Mouse (Mus musculus) kidney, postnatal 0 days (tissue): ENCODE measurements at regions not wholly inside any gene's neighbourhood (a gene's known extent, or its start where the extent isn't known, plus 50 kb on each side); places are given as distances from the start of the nearest gene placed in this dataset.

Source experiments
- ATAC-seq: fragments of 200-750 bp; cut with Nextera tagmentation; replicated peaks from 2 replicates; pipeline ENCODE4 v1.8.0; 2017; ENCODE audit warnings: low read depth, moderate number of reproducible peaks, moderate TSS enrichment, moderate library complexity; ENCODE audit not compliant: low FRiP score
- DNase-seq: peaks from one replicate; pipeline ENCODE4 v3.0.0-alpha.2; 2016; ENCODE audit warnings: low spot score
- H3K27ac ChIP-seq: fragments of 300-500 bp; sonication (generic); 2 replicates; pipeline ENCODE4 v1.5.1; 2014; ENCODE audit warnings: mild to moderate bottlenecking
- H3K27me3 ChIP-seq: fragments of 300-500 bp; sonication (generic); 2 replicates; pipeline ENCODE4 v1.6.1; 2014; ENCODE audit warnings: low read length, mixed read lengths; ENCODE audit not compliant: insufficient read depth
- H3K36me3 ChIP-seq: fragments of 300-500 bp; sonication (generic); 2 replicates; pipeline ENCODE4 v1.6.1; 2014; ENCODE audit warnings: low read length, mixed read lengths; ENCODE audit not compliant: insufficient read depth
- H3K4me1 ChIP-seq: fragments of 300-500 bp; sonication (generic); replicated peaks from 2 replicates; pipeline ENCODE4 v1.6.1; 2014; ENCODE audit warnings: antibody characterized with exemption, low read length, mixed read lengths; ENCODE audit not compliant: insufficient read depth
- H3K4me2 ChIP-seq: fragments of 300-500 bp; sonication (generic); 2 replicates; pipeline ENCODE4 v1.6.1; 2014; ENCODE audit warnings: mild to moderate bottlenecking, low read length, moderate library complexity, mixed read lengths
- H3K4me3 ChIP-seq: fragments of 300-500 bp; sonication (generic); replicated peaks from 2 replicates; pipeline ENCODE4 v1.5.1; 2014; ENCODE audit warnings: low read depth, low read length
- H3K9ac ChIP-seq: fragments of 300-500 bp; sonication (generic); 2 replicates; pipeline ENCODE4 v1.6.1; 2014; ENCODE audit warnings: low read depth, low read length
- H3K9me3 ChIP-seq: fragments of 300-500 bp; sonication (generic); replicated peaks from 2 replicates; pipeline ENCODE4 v1.6.1; 2016; ENCODE audit warnings: low read length, inconsistent platforms, mixed read lengths
- CTCF ChIP-seq: IDR thresholded peaks from 2 replicates; pipeline ENCODE4 v1.5.1; 2016; ENCODE audit warnings: antibody characterized with exemption, low read depth, mild to moderate bottlenecking, moderate library complexity
- WGBS: fragments of 180-500 bp; shearing (Covaris S2); extraction: QIAGEN DNeasy Blood & Tissue Kit; methylation state at CpG from one replicate; pipeline ENCODE4 v1.1.7; 2014; 5-methylcytosine and 5-hydroxymethylcytosine counted together

- H3K9me3 ChIP-seq = no peaks in the 10 kb centered on the region
- no peak overlapping the region for H3K4me3 ChIP-seq
- no peak overlapping the region for H3K27ac ChIP-seq
- no peaks in the 10 kb centered on the region for H3K36me3 ChIP-seq
- no peak overlapping the region for H3K9ac ChIP-seq
- no peak for ATAC-seq
- H3K27me3 ChIP-seq = no peaks in the 10 kb centered on the region
- TF ChIP-seq CTCF = no peak
- no peak overlapping the region for H3K4me2 ChIP-seq
- no peaks in the 10 kb centered on the region for H3K4me1 ChIP-seq
- no peak for DNase-seq
- 31% methylated on average over 4 of the region's 4 CpGs for WGBS
These were observed 191.8 kb upstream of the Tll1 start for GRCm38 (mm10) chr8:64397876-64398275.

GRCm38 (mm10) chr8:64395816-64396215 is 189.7 kb upstream of the Tll1 start:
- H3K9me3 ChIP-seq = no peaks in the 10 kb centered on the region
- no peak overlapping the region for H3K4me3 ChIP-seq
- 77% methylated on average over 5 of the region's 5 CpGs for WGBS
- no peak overlapping the region for H3K9ac ChIP-seq
- DNase-seq = no peak
- H3K36me3 ChIP-seq = no peaks in the 10 kb centered on the region
- H3K27me3 ChIP-seq = no peaks in the 10 kb centered on the region
- H3K4me1 ChIP-seq = no peaks in the 10 kb centered on the region
- H3K27ac ChIP-seq = no peak overlapping the region
- no peak for ATAC-seq
- H3K4me2 ChIP-seq = no peak overlapping the region
- TF ChIP-seq CTCF = no peak

GRCm38 (mm10) chr8:64389488-64389887 is 183.4 kb upstream of the Tll1 start:
- no peaks in the 10 kb centered on the region for H3K27me3 ChIP-seq
- TF ChIP-seq CTCF = no peak
- H3K36me3 ChIP-seq = no peaks in the 10 kb centered on the region
- no peak overlapping the region for H3K4me2 ChIP-seq
- no peak overlapping the region for H3K9ac ChIP-seq
- ATAC-seq = no peak
- 68% methylated on average over 5 of the region's 5 CpGs for WGBS
- no peak overlapping the region for H3K27ac ChIP-seq
- DNase-seq = no peak
- no peaks in the 10 kb centered on the region for H3K9me3 ChIP-seq
- no peaks in the 10 kb centered on the region for H3K4me1 ChIP-seq
- H3K4me3 ChIP-seq = no peak overlapping the region

- no peaks in the 10 kb centered on the region for H3K36me3 ChIP-seq
- TF ChIP-seq CTCF = no peak
- no peaks in the 10 kb centered on the region for H3K9me3 ChIP-seq
- no peak overlapping the region for H3K27ac ChIP-seq
- 96% methylated on average over 2 of the region's 2 CpGs for WGBS
- no peak for ATAC-seq
- no peak overlapping the region for H3K9ac ChIP-seq
- no peak overlapping the region for H3K4me2 ChIP-seq
- H3K4me3 ChIP-seq = no peak overlapping the region
- DNase-seq = no peak
- no peaks in the 10 kb centered on the region for H3K27me3 ChIP-seq
- no peaks in the 10 kb centered on the region for H3K4me1 ChIP-seq
These were observed 182.2 kb upstream of the Tll1 start for GRCm38 (mm10) chr8:64388299-64388698.

- Histone ChIP-seq H3K4me3 (no peak overlapping the region), H3K9ac (no peak overlapping the region), H3K4me1 (no peaks in the 10 kb centered on the region), H3K27me3 (no peaks in the 10 kb centered on the region), H3K27ac (no peak overlapping the region), H3K4me2 (no peak overlapping the region), H3K36me3 (no peaks in the 10 kb centered on the region), H3K9me3 (no peaks in the 10 kb centered on the region)
- no peak for TF ChIP-seq CTCF
- DNase-seq (peak; percentile 60), ATAC-seq (no peak)
- 56% methylated on average over 9 of the region's 9 CpGs for WGBS
These were observed 173.8 kb upstream of the Tll1 start for GRCm38 (mm10) chr8:64379732-64380349.

- no peak overlapping the region for H3K4me3 ChIP-seq
- no peaks in the 10 kb centered on the region for H3K4me1 ChIP-seq
- H3K4me2 ChIP-seq = no peak overlapping the region
- no peak for TF ChIP-seq CTCF
- DNase-seq = no peak
- no peaks in the 10 kb centered on the region for H3K27me3 ChIP-seq
- H3K9me3 ChIP-seq = no peaks in the 10 kb centered on the region
- no peaks in the 10 kb centered on the region for H3K36me3 ChIP-seq
- no peak for ATAC-seq
- H3K27ac ChIP-seq = no peak overlapping the region
- 73% methylated on average over 2 of the region's 2 CpGs for WGBS
- no peak overlapping the region for H3K9ac ChIP-seq
These were observed 171.8 kb upstream of the Tll1 start for GRCm38 (mm10) chr8:64377830-64378229.

GRCm38 (mm10) chr8:64375509-64375908 is 169.4 kb upstream of the Tll1 start:
- TF ChIP-seq CTCF = no peak
- Histone ChIP-seq H3K4me1 (no peaks in the 10 kb centered on the region), H3K4me3 (no peak overlapping the region), H3K27ac (no peak overlapping the region), H3K27me3 (no peaks in the 10 kb centered on the region), H3K9me3 (no peaks in the 10 kb centered on the region), H3K9ac (no peak overlapping the region), H3K36me3 (no peaks in the 10 kb centered on the region), H3K4me2 (no peak overlapping the region)
- no peak for ATAC-seq
- WGBS = 90% methylated on average over 4 of the region's 4 CpGs
- DNase-seq = no peak
